Mouse (Mus musculus): Measurements from ENCODE around the gene Tfeb.

DNA sequence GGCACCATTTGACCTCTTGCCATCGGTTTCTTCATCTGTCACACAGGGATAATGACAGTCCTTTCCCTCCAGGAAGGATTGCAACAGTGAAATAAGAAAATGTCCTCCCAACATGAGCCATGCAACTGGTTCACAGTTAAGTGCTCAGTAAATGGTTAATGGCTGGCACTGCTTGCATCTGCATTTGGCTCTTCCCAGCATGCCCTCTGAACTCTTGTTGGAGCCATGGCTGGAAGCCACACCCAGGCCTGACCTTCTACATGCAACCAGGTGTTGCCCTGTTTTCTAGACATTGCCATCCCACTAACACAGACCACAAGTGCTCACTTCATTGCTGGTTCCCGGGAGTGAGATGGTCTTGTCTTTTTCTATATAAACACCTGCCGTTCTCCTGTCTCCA is 28.9 kb upstream of the Tfeb start:
- TF ChIP-seq POLR2A (IDR thresholded peaks at IDR 0.05; ENCODE audit: extremely low read depth, insufficient read depth, low read length) (no peak), CTCF (IDR thresholded peaks at IDR 0.05; ENCODE audit: low read depth, low read length) (no peak)
